Mouse (Mus musculus) 416B (cell line): ENCODE measurements around the gene Samt4.
"Not testable (repeated sequence)": the region's sequence is repeated elsewhere in the genome, so short reads cannot be mapped to it uniquely, and the experiment has no call there.

Experiments
- DNase-seq: peaks from one replicate; pipeline ENCODE4 v3.0.0; 2011; ENCODE audit warnings: low read depth

The Samt4 gene

DNA sequence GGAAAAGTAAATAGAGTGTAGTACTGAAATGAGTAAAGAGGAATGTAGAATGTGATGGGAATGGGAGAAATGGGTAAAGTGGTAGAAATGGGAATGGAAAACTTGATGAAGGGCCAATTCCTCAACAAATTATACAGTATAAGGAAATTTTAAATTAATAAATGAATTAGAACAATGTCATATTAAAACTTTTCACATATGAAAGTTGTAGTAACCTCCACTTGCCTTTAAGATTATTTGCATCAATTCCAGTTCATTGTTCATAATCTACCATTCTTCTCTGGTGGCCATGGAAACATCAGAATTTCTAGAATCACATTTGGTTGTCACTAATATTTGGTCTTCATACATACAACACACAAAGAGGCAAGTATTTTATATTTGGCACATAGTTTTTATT lies at the start of gene Samt4:
Gene Samt4 (plus strand): TSS at position 301 of the 400 bp plus-strand sequence.
- no peak for DNase-seq

DNA sequence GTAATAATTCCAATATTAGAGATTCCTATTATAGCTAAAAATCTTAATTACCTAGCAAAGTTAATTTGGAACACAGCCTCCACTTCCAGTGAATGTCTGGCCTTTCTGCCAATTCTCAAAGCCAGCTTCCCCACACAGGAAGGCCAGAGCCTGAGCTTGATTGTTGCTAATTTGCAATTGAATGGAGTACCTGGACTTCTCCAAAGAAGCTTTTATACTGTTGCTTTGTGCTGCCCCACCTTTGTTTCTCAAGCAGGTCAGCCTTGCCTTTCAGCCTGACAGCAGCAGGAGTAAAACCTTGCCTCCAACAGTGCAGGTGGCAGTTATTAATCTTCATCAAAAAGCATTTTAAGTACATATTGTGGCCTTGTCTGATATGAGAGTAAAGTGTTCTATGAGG lies 38.1 kb upstream of the Samt4 start:
- DNase-seq = not testable (repeated sequence)

DNA sequence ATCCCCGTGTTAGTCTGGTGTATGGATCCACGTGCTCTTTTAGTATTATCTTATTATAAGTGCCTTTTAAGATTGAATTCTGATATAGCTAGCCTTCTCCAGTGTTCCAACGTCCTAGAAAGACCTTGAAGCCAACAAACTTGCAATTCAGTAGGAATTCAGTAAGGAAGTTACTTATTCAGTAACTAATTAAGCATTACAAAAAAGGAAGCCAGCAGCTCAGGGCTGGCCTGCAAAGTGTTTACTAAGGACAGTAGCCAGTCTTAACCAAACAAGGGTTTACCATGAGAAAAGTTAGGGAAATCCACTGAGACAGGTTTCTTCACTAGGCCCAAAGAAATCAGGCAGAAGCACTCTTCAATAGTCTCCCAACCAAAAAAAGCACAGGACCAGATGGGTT lies 13.4 kb upstream of the Samt4 start:
- not testable (repeated sequence) for DNase-seq
